Mouse (Mus musculus): ENCODE measurements around the gene Nup88. TPM values are rescaled to one million over a fixed set of nuclear protein-coding genes. Genes with fewer than 3 reads are reported as not detected.
A peak's percentile ranks its signal among the peaks of the same experiment; 100 is the strongest.

The Nup88 gene
- 20.4 and 26.8 TPM in 2 replicates for polyA plus RNA-seq (2012; rRNA removed)

- TF ChIP-seq CTCF (IDR thresholded peaks at IDR 0.05; ENCODE audit: insufficient read depth, low read length) (no peak), POLR2A (IDR thresholded peaks at IDR 0.05; ENCODE audit: borderline replicate concordance, extremely low read depth, low read depth, low read length) (peak; percentile 83)
- WGBS: under 1% methylated on average over 43 of the region's 43 CpGs
- peak; percentile 90 for DNase-seq
- H3K4me1 ChIP-seq (ENCODE audit: control insufficient read depth, insufficient read depth, low read length): peaks cover 4% of the 10 kb centered on the region; the same call in 1 of the 2 replicates
- H3K4me3 ChIP-seq (replicated peaks; ENCODE audit: extremely low read depth, low read depth, low read length): peak within 1 kb of the TSS; percentile 96
Observed at GRCm38 (mm10) chr11:70969821-70970559, at the start of gene Nup88, which contains the start of gene Rpain. TSS of gene Nup88 (minus strand) at chr11:70969973. TSS of gene Rpain (plus strand) at chr11:70970213.

DNA sequence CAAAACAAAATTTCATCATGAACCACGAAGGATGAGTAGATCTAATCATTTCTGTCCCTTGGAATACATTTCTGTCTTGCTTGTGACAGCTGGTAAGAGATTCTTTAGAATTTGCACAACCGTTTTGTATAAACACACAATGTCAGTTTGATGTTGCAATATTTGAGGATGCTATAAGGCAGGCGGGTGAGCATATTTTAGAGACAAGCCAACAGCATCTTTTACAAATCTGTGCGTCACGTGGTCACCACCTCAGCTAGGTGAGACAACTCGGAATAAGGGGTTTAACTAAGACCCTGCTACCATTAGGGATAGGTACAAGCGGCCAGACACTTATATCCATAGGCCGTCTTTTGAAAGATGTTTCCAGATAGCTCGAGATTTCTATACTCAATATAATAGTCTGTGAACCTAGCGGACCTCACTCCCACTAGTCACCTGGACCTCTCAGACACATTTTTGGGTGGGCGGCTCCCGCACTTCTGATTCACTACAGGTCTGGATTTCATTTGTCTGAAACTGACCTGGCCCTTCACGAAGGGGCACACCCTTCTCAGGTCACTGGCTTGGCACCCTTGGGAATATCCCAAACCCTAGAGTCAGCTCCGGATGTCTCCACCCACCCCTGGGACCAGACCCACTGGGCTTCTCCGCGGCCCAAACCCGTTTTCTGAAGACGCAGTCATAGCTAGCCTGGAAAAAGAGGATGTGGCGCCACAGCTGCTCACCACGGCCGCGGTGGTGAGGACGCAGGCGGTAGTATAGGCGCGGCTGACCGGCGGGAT lies 48.8 kb upstream of the Nup88 start:
- 3% methylated on average over 28 of the region's 28 CpGs for WGBS
- no peak for DNase-seq
- Histone ChIP-seq H3K4me3 (replicated peaks; ENCODE audit: extremely low read depth, low read depth, low read length) (peak overlapping the region; percentile 93), H3K4me1 (ENCODE audit: control insufficient read depth, insufficient read depth, low read length) (peaks cover 17% of the 10 kb centered on the region)
- TF ChIP-seq POLR2A (IDR thresholded peaks at IDR 0.05; ENCODE audit: borderline replicate concordance, extremely low read depth, low read depth, low read length): no peak
- no peak for TF ChIP-seq CTCF (IDR thresholded peaks at IDR 0.05; ENCODE audit: insufficient read depth, low read length)

DNA sequence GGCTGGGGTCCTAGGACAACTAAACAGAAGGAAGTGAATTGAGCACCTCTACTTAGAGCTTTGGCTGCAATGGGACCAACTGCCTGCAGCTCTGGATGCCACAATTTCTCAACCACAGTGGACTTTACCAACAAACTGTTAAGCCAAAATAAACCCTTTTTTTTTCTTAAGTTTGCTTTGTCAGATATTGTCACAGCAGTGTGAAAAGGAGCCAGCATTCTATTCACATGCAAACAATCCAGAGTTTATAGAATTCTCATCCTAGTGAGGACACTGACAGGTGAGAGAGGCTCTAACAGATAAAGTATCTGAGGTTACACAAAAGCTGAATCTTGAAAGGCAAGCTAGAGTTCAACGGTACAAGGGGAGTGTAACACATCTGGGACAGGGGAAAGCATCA lies 47.3 kb upstream of the Nup88 start:
- TF ChIP-seq POLR2A (IDR thresholded peaks at IDR 0.05; ENCODE audit: borderline replicate concordance, extremely low read depth, low read depth, low read length) (no peak), CTCF (IDR thresholded peaks at IDR 0.05; ENCODE audit: insufficient read depth, low read length) (no peak)
- WGBS: 80% methylated on average over 1 of the region's 1 CpGs
- Histone ChIP-seq H3K4me3 (replicated peaks; ENCODE audit: extremely low read depth, low read depth, low read length) (no peak overlapping the region), H3K4me1 (ENCODE audit: control insufficient read depth, insufficient read depth, low read length) (peaks cover 15% of the 10 kb centered on the region)
- no peak for DNase-seq

GRCm38 (mm10) chr11:71012743-71013142 lies 43.0 kb upstream of the Nup88 start:
- WGBS: 77% methylated on average over 7 of the region's 7 CpGs
- TF ChIP-seq CTCF (IDR thresholded peaks at IDR 0.05; ENCODE audit: insufficient read depth, low read length): no peak
- no peak for TF ChIP-seq POLR2A (IDR thresholded peaks at IDR 0.05; ENCODE audit: borderline replicate concordance, extremely low read depth, low read depth, low read length)
- Histone ChIP-seq H3K4me3 (replicated peaks; ENCODE audit: extremely low read depth, low read depth, low read length) (no peak overlapping the region), H3K4me1 (ENCODE audit: control insufficient read depth, insufficient read depth, low read length) (peaks cover 13% of the 10 kb centered on the region)
- DNase-seq: peak; percentile 28

DNA sequence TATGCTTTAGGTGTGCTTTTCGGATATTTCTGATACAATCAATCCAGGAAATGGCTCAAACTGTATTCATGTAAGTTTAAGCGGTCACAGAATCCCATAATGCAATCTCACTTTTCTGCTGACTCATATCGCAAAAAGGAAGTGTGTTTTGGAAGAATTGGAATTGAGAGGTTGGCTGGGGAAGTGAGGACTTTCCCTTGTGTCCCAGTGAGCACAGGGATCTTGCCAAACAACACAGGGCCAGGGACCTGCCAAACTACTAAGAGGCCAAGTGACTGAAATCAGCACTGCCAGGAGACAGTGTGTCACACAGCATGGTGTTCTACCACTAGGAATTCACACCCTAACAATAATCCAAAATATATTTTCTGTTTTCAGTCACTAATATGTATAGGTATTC lies 38.5 kb upstream of the Nup88 start:
- Histone ChIP-seq H3K4me3 (replicated peaks; ENCODE audit: extremely low read depth, low read depth, low read length) (no peak overlapping the region), H3K4me1 (ENCODE audit: control insufficient read depth, insufficient read depth, low read length) (peaks cover 7% of the 10 kb centered on the region)
- 57% methylated on average over 3 of the region's 3 CpGs for WGBS
- DNase-seq: no peak
- TF ChIP-seq CTCF (IDR thresholded peaks at IDR 0.05; ENCODE audit: insufficient read depth, low read length): no peak
- TF ChIP-seq POLR2A (IDR thresholded peaks at IDR 0.05; ENCODE audit: borderline replicate concordance, extremely low read depth, low read depth, low read length): no peak

- H3K4me3 ChIP-seq (replicated peaks; ENCODE audit: extremely low read depth, low read depth, low read length): no peak overlapping the region
- DNase-seq: no peak
- peaks cover 10% of the 10 kb centered on the region for H3K4me1 ChIP-seq (ENCODE audit: control insufficient read depth, insufficient read depth, low read length)
- WGBS: 53% methylated on average over 7 of the region's 7 CpGs
- TF ChIP-seq CTCF (IDR thresholded peaks at IDR 0.05; ENCODE audit: insufficient read depth, low read length) (no peak), POLR2A (IDR thresholded peaks at IDR 0.05; ENCODE audit: borderline replicate concordance, extremely low read depth, low read depth, low read length) (no peak)
Observed at GRCm38 (mm10) chr11:71007831-71008230, 38.1 kb upstream of the Nup88 start.

- Histone ChIP-seq H3K4me1 (ENCODE audit: control insufficient read depth, insufficient read depth, low read length) (peaks cover 10% of the 10 kb centered on the region), H3K4me3 (replicated peaks; ENCODE audit: extremely low read depth, low read depth, low read length) (no peak overlapping the region)
- no peak for TF ChIP-seq CTCF (IDR thresholded peaks at IDR 0.05; ENCODE audit: insufficient read depth, low read length)
- TF ChIP-seq POLR2A (IDR thresholded peaks at IDR 0.05; ENCODE audit: borderline replicate concordance, extremely low read depth, low read depth, low read length): no peak
- DNase-seq: no peak
- WGBS: 81% methylated on average over 6 of the region's 6 CpGs
Observed at GRCm38 (mm10) chr11:71007026-71007425, 37.3 kb upstream of the Nup88 start.

- 28% methylated on average over 5 of the region's 5 CpGs for WGBS
- TF ChIP-seq CTCF (IDR thresholded peaks at IDR 0.05; ENCODE audit: insufficient read depth, low read length) (no peak), POLR2A (IDR thresholded peaks at IDR 0.05; ENCODE audit: borderline replicate concordance, extremely low read depth, low read depth, low read length) (no peak)
- Histone ChIP-seq H3K4me3 (replicated peaks; ENCODE audit: extremely low read depth, low read depth, low read length) (peak overlapping the region; percentile 75), H3K4me1 (ENCODE audit: control insufficient read depth, insufficient read depth, low read length) (peaks cover 10% of the 10 kb centered on the region)
- no peak for DNase-seq
Observed at GRCm38 (mm10) chr11:71005046-71005445, 35.3 kb upstream of the Nup88 start.

DNA sequence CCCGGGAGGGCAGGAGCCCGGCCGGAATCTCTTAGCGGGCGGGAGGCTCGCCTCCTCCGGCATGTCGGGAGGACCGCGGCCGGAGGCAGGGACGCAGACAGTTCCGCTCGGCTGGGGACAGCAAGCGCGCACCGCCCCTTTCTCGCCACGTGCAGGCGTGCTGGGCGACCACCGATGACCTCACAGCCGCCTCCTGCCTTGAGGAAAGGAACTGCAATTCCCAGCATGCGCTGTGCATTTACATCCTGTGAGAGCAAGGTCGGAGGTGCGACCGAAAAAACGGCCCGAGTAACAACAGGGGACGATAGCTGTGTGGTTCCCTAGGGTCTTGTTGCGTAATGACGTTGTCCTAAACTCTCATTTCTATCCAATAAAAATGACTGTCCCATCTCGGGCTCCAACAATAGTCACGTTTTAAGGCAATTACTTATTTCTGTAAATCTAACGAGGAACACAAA lies 34.6 kb upstream of the Nup88 start, which contains the start of gene Dhx33:
TSS of gene Dhx33 (minus strand) at position 122 of the 458 bp plus-strand sequence.
- peak within 1 kb of the TSS; percentile 75 for H3K4me3 ChIP-seq (replicated peaks; ENCODE audit: extremely low read depth, low read depth, low read length)
- DNase-seq: peak; percentile 93
- peak; percentile 31; the same call in 1 of the 2 replicates for TF ChIP-seq POLR2A (IDR thresholded peaks at IDR 0.05; ENCODE audit: borderline replicate concordance, extremely low read depth, low read depth, low read length)
- TF ChIP-seq CTCF (IDR thresholded peaks at IDR 0.05; ENCODE audit: insufficient read depth, low read length): no peak
- under 1% methylated on average over 35 of the region's 35 CpGs for WGBS
- H3K4me1 ChIP-seq (ENCODE audit: control insufficient read depth, insufficient read depth, low read length): peaks cover 9% of the 10 kb centered on the region

All from lung, adult 2 months (tissue).